Mouse (Mus musculus): ENCODE results near the gene Tcf19. TPM values are rescaled to one million over a fixed set of nuclear protein-coding genes. Genes with fewer than 3 reads are reported as not detected.
"Not testable (repeated sequence)": the region's sequence is repeated elsewhere in the genome, so short reads cannot be mapped to it uniquely, and the experiment has no call there.

Gene Tcf19
- polyA plus RNA-seq, 1 experiment: 8.1 TPM

GRCm38 (mm10) chr17:35514756-35515155 is 1.9 kb downstream of the Tcf19 start:
- no peak for TF ChIP-seq POLR2A (IDR thresholded peaks at IDR 0.05; ENCODE audit: low read depth, low read length)
- TF ChIP-seq CTCF (IDR thresholded peaks at IDR 0.05; ENCODE audit: extremely low read depth, insufficient read length, insufficient replicate concordance, low read depth, low read length): no peak
- Histone ChIP-seq H3K4me3 (ENCODE audit: low read depth, low read length) (no peak overlapping the region), H3K27me3 (ENCODE audit: control insufficient read depth, insufficient read depth, low read length) (no peaks in the 10 kb centered on the region), H3K27ac (ENCODE audit: insufficient read depth, low read depth, low read length) (no peak overlapping the region), H3K36me3 (ENCODE audit: control insufficient read depth, insufficient read depth, low read length) (no peaks in the 10 kb centered on the region), H3K4me1 (ENCODE audit: control insufficient read depth, insufficient read depth, insufficient read length, low read length) (peaks cover 7% of the 10 kb centered on the region)
- WGBS: 60% methylated on average over 6 of the region's 6 CpGs

DNA sequence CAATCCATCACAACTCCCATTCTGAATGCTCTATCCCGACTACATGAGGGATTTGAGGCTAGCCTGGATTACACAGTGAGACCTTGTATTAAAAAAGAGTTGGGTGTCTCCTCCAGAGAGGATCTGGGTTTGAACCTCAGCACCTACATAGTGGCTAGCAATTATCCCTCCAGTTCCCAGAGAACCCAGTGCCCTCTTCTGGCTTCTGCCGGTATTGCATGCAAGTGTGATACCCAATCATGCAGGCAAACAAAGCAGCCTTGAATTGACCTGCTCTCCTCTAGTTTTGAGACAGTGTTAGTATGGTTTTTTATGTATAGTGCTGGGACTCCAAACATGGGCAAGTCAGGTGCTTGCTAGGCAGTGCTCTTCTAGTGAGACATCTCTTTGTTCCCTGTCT is 2.7 kb downstream of the Tcf19 start:
- H3K4me1 ChIP-seq (ENCODE audit: control insufficient read depth, insufficient read depth, insufficient read length, low read length): peaks cover 7% of the 10 kb centered on the region
- no peaks in the 10 kb centered on the region; the same call in 1 of the 2 replicates for H3K27me3 ChIP-seq (ENCODE audit: control insufficient read depth, insufficient read depth, low read length)
- no peak overlapping the region for H3K4me3 ChIP-seq (ENCODE audit: low read depth, low read length)
- H3K36me3 ChIP-seq (ENCODE audit: control insufficient read depth, insufficient read depth, low read length): no peaks in the 10 kb centered on the region
- no peak overlapping the region for H3K27ac ChIP-seq (ENCODE audit: insufficient read depth, low read depth, low read length)
- peak; percentile 67; the same call in 1 of the 2 replicates for TF ChIP-seq CTCF (IDR thresholded peaks at IDR 0.05; ENCODE audit: extremely low read depth, insufficient read length, insufficient replicate concordance, low read depth, low read length)
- no peak for TF ChIP-seq POLR2A (IDR thresholded peaks at IDR 0.05; ENCODE audit: low read depth, low read length)
- WGBS: 16% methylated on average over 2 of the region's 2 CpGs

DNA sequence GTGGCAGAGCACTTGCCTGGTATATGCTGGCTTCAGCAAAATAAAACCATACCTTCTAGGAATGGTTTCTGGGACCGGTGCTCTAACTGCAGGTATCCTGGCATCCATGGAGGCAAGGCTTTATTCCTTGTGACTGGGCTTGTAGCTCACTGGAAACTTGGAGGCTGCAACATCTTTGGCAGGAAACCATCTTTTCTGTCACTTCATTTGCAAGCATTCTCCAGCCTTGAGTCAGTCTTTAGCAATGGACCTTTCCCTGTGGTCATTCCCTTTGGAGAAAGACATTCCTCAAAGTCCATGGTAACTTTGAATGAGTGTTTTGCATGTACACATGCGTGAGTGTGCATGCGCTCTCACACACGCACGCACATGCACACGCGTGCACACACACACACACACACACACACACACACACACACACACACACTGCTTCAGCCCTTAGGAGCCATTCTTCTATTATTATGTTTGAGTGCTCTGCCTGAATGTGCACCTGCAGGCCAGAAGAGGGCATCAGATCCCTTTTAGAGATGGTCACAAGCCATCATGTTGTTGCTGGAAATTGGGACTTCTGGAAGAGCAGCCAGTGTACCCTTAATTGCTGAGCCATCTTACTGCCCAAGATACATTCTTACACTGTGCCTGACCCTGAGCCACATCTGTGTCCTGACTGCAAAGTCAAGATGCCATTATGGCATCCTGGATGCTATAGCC is 3.6 kb downstream of the Tcf19 start:
- Histone ChIP-seq H3K36me3 (ENCODE audit: control insufficient read depth, insufficient read depth, low read length) (no peaks in the 10 kb centered on the region), H3K27me3 (ENCODE audit: control insufficient read depth, insufficient read depth, low read length) (no peaks in the 10 kb centered on the region; the same call in 1 of the 2 replicates), H3K27ac (ENCODE audit: insufficient read depth, low read depth, low read length) (no peak overlapping the region), H3K4me1 (ENCODE audit: control insufficient read depth, insufficient read depth, insufficient read length, low read length) (peaks cover 7% of the 10 kb centered on the region), H3K4me3 (ENCODE audit: low read depth, low read length) (no peak overlapping the region)
- TF ChIP-seq POLR2A (IDR thresholded peaks at IDR 0.05; ENCODE audit: low read depth, low read length): no peak
- no peak for TF ChIP-seq CTCF (IDR thresholded peaks at IDR 0.05; ENCODE audit: extremely low read depth, insufficient read length, insufficient replicate concordance, low read depth, low read length)
- 93% methylated on average over 7 of the region's 7 CpGs for WGBS

DNA sequence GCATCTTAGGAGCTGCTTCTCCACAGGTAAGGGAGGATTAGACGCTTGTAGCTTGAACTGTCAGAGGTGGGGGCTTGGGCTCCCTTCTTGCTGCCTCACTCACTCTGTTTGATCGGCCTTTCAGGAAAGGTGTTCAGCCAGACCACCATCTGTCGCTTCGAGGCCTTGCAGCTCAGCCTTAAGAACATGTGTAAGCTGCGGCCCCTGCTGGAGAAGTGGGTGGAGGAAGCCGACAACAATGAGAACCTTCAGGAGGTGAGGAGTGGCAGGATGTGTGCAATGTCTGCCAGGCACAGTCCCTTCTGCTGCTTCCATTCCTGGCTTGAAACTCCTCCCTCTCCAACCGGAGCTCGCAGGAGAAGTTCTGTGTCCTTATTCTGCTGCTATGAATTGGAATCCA is 7.3 kb downstream of the Tcf19 start:
- Histone ChIP-seq H3K27me3 (ENCODE audit: control insufficient read depth, insufficient read depth, low read length) (no peaks in the 10 kb centered on the region; the same call in 1 of the 2 replicates), H3K4me1 (ENCODE audit: control insufficient read depth, insufficient read depth, insufficient read length, low read length) (no peaks in the 10 kb centered on the region), H3K36me3 (ENCODE audit: control insufficient read depth, insufficient read depth, low read length) (no peaks in the 10 kb centered on the region), H3K27ac (ENCODE audit: insufficient read depth, low read depth, low read length) (no peak overlapping the region), H3K4me3 (ENCODE audit: low read depth, low read length) (no peak overlapping the region)
- WGBS: 15% methylated on average over 8 of the region's 8 CpGs
- TF ChIP-seq CTCF (IDR thresholded peaks at IDR 0.05; ENCODE audit: extremely low read depth, insufficient read length, insufficient replicate concordance, low read depth, low read length) (peak; percentile 30; the same call in 1 of the 2 replicates), POLR2A (IDR thresholded peaks at IDR 0.05; ENCODE audit: low read depth, low read length) (no peak)

DNA sequence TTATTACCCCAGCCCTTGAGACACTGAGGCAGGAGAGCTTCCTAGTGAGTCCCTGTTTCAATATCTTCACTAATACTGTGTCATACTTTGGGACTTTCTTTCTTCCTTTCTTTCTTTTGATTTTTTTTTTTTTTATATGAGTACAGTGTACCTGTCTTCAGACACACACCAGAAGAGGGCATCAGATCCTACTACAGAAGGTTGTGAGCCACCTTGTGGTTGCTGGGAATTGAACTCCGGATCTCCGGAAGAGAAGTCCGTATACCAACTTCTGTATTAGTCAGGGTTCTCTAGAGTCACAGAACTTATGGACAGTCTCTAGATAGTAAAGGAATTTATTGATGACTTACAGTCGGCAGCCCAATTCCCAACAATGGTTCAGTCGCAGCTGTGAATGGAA is 8.3 kb downstream of the Tcf19 start:
- 64% methylated on average over 5 of the region's 5 CpGs for WGBS
- not testable (repeated sequence) for H3K27ac ChIP-seq (ENCODE audit: insufficient read depth, low read depth, low read length); H3K27me3 ChIP-seq (ENCODE audit: control insufficient read depth, insufficient read depth, low read length); H3K4me3 ChIP-seq (ENCODE audit: low read depth, low read length); H3K36me3 ChIP-seq (ENCODE audit: control insufficient read depth, insufficient read depth, low read length); H3K4me1 ChIP-seq (ENCODE audit: control insufficient read depth, insufficient read depth, insufficient read length, low read length)

- no peaks in the 10 kb centered on the region for H3K4me1 ChIP-seq (ENCODE audit: control insufficient read depth, insufficient read depth, insufficient read length, low read length)
- no peaks in the 10 kb centered on the region; the same call in 1 of the 2 replicates for H3K27me3 ChIP-seq (ENCODE audit: control insufficient read depth, insufficient read depth, low read length)
- 53% methylated on average over 13 of the region's 13 CpGs for WGBS
- TF ChIP-seq CTCF (IDR thresholded peaks at IDR 0.05; ENCODE audit: extremely low read depth, insufficient read length, insufficient replicate concordance, low read depth, low read length) (no peak), POLR2A (IDR thresholded peaks at IDR 0.05; ENCODE audit: low read depth, low read length) (no peak)
- H3K36me3 ChIP-seq (ENCODE audit: control insufficient read depth, insufficient read depth, low read length): no peaks in the 10 kb centered on the region
- H3K27ac ChIP-seq (ENCODE audit: insufficient read depth, low read depth, low read length): no peak overlapping the region
- H3K4me3 ChIP-seq (ENCODE audit: low read depth, low read length): no peak overlapping the region
Measured at GRCm38 (mm10) chr17:35507556-35508260, 8.9 kb downstream of the Tcf19 start.

DNA sequence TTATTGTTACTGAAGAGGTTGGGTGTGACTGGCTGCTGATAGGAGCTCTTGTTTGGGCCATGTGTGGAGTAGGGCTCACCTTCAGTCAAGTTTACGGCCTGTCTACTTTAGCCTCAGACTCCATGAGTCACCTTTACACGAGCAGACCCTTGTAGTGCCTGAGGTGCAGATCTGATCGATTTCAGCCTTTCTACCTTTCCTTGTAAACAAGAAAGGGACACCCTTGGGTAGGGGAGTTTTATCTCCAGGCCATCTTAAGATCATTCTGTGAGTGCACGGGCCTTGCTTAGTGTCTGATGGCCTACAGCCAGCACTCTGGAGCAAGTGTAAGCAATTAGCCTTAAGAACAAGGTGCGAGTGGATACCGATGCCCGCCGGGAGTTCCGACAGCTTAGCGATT is 9.7 kb downstream of the Tcf19 start:
- TF ChIP-seq POLR2A (IDR thresholded peaks at IDR 0.05; ENCODE audit: low read depth, low read length) (no peak), CTCF (IDR thresholded peaks at IDR 0.05; ENCODE audit: extremely low read depth, insufficient read length, insufficient replicate concordance, low read depth, low read length) (no peak)
- H3K4me3 ChIP-seq (ENCODE audit: low read depth, low read length): no peak overlapping the region
- no peaks in the 10 kb centered on the region for H3K36me3 ChIP-seq (ENCODE audit: control insufficient read depth, insufficient read depth, low read length)
- H3K27ac ChIP-seq (ENCODE audit: insufficient read depth, low read depth, low read length): no peak overlapping the region
- no peaks in the 10 kb centered on the region; the same call in 1 of the 2 replicates for H3K27me3 ChIP-seq (ENCODE audit: control insufficient read depth, insufficient read depth, low read length)
- WGBS: 18% methylated on average over 10 of the region's 10 CpGs
- no peaks in the 10 kb centered on the region for H3K4me1 ChIP-seq (ENCODE audit: control insufficient read depth, insufficient read depth, insufficient read length, low read length)

All from small intestine, adult 2 months (tissue).